Mouse (Mus musculus) granulocyte monocyte progenitor cell, adult 5-6 weeks (primary cell): ENCODE measurements around the gene Pigq. TPM values are rescaled to one million over a fixed set of nuclear protein-coding genes. Genes with fewer than 3 reads are reported as not detected.

Experiments used
- ATAC-seq: replicated peaks from 2 replicates; pipeline ENCODE4 v1.8.0; 2016; ENCODE audit warnings: mild to moderate bottlenecking, moderate TSS enrichment, inconsistent platforms; ENCODE audit not compliant: poor library complexity, severe bottlenecking
- total RNA-seq, 2 experiments: library from RNA; stranded (forward) in 1 of 2; stranded (reverse) in 1 of 2; fragments of 200-712, 200-1000 nt in 1 of 2; fragments of >200 nt in 1 of 2; fragmentation: Nextera tagmentation in 1 of 2; gene quantifications; 2 replicates each; pipeline ENCODE4 v1.2.3; 2014 to 2017

Pigq gene
- total RNA-seq (2014; fragmentation: Nextera tagmentation) (63.5 and 87.9 TPM in 2 replicates), total RNA-seq (2017) (32.4 and 37.1 TPM in 2 replicates)

DNA sequence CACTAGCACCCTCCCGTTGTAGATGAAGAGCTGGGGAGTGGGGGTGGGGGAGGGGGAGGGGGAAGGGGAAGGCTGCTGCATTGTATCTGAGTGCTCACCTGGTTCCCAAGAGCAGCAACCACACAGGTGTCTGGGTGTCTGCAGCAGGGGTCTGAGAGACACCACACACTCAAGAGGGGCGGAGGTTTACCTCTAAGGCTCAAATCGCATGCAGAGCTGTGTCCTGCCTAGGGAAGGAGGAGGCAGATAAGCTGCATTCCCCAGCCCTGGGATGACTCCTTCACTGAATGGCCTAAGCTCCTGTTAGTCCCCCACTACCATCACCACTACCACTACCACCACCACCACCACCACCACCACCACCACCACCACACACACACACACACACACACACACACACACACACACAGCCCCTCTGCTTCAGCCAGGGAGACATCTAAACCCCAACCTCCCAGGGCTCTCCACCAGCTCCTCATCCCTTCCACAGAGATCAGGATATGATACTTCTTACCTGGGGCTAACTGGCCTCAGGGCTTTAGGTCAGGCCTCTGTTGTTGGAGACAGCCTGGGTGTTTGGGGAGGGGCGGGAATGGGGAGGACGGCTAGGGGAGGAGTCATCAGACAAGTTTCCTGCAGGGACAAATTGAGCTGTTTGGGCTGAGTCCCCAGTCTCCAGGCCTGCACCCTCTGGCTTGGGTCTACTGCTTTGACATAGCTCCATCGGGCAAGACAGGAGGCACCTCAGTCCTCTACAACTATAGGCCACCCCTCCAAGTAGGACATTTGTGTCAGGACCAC is at the start of gene Pigq, which contains the start of gene Nhlrc4:
Gene Pigq, minus strand, starts transcription at position 571 of the 798 bp plus-strand sequence.
Gene Nhlrc4, minus strand, starts transcription at position 596 of the 798 bp plus-strand sequence.
- no peak for ATAC-seq

DNA sequence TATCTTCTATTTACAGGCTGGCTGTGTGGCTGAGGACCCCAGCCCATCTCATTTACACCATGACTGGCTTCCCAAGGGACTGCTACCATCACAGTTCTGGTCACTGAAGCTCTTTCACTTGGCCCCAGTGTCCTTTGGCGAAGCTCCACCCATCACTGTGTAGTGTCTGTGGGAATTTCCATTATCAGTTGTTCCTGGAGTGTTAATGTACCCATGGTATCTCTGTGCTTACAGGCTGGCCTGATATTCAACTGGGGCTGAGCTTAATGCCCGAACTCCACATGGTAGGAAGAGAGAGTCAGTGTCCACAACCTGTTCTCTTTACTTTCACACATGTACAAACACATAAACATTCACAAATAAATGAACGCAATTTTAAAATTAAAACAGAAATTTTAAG is 48.8 kb upstream of the Pigq start:
- ATAC-seq = no peak

DNA sequence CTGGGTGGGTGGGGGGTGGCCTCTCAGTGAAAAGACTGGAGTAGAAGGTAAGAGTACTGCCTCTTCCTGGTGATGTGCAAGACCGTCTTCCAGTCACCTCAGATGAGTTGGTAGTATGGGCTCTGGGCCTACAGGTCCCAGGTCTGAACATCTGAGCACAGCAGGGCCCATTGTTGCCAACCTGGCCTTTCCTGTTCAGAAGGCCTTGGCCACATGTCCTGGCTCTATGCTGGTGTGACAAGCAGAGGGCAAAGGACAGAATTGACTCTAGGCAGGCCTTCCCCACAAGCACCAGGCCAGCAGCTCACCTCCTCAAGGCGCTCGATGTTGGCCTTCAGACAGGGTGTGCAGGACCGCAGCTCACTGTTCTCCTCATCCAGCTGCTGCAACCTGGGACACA is 47.5 kb upstream of the Pigq start:
- ATAC-seq = no peak

DNA sequence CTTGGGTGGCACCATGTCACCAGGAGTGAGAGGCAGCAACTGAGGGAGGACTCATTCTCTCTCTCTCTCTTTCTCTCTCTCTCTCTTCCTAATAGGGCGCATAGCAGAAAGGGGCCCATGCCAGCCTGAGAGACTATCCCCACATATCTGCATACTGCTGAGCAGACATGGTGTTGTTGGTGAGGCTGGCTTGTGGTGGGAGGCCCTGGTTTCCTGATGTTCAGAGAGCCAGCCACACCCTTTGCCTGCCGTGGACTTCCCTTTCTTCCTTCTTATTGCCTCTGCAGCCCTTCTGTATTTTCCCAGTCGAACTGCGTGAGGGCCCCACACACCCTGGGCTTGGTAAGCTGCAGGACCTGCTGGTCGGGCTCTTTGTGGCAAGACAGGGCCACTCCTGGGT is 45.6 kb upstream of the Pigq start:
- peak; percentile 31 for ATAC-seq

DNA sequence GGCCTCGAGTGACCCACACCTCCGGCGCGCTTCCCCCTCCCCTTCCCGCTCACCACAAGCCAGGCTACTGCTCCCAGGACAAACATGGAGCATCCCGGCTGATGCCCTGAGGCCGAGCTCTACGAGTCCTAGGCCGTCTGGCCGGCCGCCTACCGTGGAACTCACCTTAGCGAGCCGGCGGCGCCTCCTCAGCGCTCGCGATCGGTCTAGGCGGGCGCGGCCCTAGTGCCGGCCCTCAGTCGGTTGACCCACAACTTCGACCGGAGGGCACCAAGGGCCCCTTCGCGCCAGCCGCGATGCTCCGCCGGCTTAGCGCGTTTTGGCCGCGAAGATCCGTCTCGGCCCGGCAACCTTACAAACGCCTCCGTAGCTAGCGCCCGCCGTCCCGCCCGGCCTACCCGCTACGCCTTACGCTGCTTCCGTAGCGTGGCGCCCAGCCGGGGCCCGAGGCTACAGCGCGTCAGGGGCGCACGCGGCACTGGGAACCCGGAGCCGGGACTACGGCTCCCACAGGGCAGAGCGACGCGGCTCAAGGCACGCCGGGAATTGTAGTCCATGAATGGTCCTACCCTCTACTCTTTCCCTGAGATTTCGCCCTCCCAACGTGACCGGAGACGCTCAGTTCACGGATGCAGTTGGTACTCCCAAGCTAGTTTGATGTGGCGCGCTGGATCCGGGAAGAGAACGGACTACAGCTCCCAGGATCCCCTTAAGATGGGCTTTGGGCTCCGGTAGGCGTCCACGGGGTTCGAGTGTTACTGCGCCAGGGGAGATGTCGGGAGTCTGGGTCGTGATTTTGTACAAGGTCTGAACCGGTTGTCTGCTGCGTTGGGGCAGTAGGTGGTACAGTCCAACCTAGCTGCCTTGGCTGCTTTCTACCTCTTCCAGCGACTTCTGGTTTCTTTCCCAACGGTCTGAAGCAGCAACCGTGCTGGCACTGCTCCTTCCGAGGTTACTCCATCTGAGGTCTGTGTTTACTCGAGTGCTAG is 40.9 kb upstream of the Pigq start, which contains the start of gene Capn15:
Gene Capn15, minus strand, starts transcription at position 491 of the 989 bp plus-strand sequence.
- peak; percentile 92 for ATAC-seq

DNA sequence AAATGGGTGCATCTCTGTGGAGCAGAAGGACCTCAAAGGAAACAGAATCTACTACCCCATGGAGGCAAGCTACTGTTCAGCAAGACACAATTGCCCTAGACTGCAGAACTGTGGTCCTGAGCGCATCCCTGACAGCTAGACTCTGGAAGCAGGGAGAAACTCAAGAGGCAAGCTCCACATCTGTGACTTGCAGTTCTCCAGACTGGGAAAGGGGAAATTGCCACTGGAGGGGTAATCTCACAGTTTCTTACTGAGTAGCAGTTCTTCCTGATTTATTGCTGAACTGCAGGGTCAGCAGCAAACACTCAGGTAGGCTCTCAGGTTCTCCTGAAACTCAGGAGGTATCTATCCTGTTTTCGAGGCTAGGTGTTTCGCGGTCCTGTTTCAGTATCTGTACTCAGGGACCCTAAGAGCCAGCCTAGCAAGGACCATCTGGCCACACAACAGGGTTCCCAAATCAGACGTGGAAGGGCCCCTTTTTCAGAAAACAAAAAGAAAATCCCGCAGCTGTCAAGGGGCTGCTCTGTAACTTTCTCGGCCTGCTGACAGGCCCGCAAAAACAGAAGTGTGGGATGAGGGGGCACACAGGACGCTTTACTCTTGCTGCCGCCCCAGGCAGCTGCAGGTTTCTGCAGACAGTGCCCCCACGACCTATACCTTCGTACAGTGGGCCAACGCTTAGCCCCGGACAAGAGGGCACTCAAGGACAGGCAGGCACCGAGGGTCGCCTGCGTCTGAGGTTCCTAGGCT is 40.0 kb upstream of the Pigq start:
- 0 out of 2 replicates have a peak, but pooled peaks have one; percentile 17 for ATAC-seq

DNA sequence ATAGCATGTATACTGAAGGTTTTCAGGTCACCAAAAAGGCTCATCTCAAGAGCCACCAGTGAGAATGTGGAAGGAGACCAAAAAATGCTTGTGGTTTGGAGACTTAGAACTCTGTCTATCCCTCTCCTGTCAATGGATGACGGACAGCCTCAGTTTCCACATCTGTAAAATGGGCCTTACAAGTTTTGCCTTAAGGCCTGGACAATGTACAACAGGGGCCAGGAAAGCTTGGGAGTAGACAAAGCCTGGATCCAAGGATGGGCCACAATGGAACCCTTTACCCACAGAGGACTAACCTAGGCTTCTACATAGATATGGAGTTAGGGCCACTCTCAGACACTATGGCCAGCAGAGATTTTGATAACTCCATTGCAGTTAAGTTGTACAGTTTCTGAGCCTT is 39.3 kb upstream of the Pigq start:
- no peak for ATAC-seq

DNA sequence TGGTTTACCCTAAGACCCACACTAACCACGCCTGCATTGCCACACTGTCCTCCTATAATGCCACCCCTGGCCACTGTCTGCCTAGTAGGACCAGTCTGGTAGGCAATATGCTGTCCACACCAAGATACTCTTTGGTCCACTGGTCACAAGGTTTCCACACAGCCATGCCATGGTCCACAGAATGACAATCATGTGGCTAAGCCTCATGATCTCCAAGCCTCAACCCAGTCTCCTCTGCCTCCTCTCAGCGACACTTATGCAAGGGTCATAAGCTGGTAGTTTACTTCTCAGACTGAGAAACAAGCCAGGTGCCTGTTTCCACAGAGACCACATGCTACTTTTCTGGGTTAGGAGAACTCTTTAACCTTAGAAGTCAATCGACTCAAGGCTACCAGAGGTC is 38.2 kb upstream of the Pigq start:
- ATAC-seq = no peak

DNA sequence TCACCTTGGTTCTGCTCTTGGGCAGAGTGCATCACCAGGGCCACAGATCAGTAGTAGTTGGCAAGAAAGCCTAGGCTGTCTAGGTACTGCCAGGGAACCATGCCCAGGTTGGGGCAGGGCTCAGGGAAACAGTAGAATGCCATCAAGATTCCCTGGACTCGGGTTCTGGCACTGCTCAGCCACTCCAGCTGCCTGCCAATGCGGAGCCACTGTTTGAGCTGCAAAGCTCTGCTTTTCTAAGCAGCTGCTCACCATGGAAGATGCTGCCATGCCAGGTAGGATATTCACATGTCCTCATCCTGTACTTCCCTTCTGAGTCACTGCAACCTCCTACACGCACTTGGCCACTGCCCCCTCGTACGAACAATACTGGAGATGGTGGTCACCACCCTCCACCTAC is 36.1 kb upstream of the Pigq start:
- ATAC-seq = no peak

DNA sequence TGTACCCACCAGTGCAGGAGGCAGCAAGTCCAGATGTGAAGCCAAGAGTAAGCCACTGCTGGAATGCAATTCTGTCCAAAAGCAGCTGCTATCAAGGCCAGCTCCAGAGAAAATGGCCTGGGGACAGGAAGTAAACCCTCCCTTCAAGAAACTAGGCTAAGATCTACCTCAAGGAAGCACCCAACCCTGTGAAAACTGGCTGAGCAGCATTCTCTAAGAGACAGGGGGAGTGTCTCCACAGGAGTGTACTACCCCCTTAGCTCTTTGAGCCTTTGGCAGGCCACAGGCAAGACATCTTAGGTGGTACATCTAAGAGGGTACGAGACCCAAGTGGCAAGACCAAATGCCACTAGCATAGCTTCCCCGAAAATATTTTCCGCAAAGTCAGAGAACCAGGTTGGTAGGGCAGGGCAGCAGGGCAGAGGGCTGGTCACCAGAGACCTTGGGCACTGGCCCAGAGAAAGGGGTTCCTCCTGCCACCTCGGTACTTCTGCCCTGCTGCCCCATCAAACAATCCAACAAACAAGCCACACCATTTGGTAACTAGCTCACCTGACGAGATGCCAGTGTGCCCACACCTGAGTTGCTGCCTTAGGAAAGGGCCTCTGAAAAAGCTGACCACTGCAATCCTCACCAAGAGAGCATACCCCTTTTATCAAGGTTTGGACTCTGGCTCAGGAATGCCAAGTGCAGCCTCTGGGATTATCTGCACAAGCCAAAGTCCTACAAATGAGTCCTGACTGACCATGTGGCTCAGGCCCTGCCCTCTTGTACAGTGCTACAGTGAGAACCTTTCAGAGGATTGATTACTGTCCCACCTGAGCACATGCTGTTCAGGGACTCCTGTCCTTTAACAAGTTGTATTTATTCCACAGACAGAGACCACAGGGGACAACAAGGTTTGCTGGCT is 35.3 kb upstream of the Pigq start:
- ATAC-seq = no peak

DNA sequence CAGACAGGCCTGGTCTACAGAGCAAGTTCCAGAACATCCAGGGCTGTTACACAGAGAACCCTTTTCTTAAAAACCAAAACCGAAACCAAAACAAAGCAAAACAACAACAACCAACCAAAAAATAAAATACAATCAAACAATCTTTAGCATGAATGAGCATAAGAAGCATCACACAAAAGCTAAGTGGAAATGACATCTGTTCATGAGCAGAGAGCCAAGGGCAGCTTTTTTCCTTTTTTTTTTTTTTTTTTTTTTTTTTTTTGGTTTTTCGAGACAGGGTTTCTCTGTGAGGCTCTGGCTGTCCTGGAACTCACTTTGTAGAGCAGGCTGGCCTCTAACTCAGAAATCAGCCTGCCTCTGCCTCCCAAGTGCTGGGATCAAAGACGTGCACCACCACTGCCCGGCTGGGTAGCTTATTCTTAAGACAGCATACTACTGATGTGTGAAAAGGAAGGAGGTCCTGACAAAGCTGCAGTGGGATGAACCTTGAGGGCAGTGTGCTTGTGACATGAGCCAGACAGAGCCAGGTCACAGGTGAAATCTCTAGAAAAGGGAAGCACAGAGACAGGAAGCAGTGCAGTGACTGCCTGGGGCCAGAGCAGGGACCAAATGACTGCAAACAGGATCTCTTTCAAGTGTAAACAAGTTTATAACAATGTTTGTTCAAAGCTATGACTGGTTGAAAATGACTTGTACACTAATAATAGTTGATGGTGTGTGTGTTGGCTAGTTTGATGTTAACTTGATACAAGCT is 26.4 kb upstream of the Pigq start:
- ATAC-seq = no peak

DNA sequence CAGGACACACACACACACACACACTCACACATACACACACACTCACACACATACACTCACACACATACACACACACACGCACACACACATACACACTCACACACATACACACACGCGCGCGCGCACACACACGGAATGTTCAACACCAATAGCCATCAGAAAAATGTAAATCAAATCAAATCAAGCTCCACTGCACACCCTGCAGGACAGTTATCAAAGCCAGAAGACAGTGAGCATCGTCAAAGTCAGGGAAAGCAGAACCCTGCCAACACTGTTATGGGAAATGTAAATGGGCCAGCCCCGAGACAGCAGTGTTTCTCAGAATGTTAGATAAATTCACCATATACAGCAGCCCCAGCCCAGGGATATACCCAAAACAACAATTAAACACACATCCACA is 25.7 kb upstream of the Pigq start:
- no peak for ATAC-seq

DNA sequence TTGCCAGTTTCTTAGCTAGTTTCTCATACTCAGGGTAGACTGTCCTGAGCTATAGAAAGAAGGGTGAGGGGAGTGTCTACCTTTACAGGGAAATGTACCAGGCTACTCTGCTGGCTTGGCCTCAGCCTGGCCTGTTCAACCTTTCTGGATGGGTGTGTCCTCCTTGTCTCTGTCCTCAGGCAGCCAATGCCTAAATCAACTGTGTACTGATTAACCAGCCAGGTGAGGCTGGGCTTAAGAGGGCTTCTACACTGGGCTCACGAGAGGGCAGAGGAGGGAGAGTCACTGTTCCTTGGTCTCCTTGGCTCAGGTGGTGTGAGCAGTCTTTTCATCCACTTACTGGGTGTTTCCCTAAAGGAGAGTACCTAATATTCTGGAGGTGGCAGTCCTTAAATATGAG is 23.4 kb upstream of the Pigq start:
- ATAC-seq = no peak

DNA sequence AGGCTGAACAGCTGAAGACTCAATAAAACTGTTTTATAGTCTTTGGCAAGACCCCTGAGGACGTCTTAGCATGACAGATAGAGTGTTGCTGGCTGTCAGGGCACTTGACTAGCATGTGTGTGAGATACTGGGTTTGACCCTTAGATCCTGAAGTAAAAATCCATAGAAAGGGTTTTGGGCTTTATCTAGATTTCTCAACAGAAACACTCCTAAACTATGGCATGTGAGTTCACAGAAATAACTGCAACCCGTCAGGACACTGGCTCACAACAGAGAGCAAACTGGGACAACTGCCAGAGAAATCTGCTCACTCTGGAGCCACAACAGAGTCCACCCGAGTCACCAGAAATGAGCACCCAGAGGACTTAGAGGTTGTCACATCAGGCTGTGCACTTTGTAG is 22.9 kb upstream of the Pigq start:
- ATAC-seq = no peak

DNA sequence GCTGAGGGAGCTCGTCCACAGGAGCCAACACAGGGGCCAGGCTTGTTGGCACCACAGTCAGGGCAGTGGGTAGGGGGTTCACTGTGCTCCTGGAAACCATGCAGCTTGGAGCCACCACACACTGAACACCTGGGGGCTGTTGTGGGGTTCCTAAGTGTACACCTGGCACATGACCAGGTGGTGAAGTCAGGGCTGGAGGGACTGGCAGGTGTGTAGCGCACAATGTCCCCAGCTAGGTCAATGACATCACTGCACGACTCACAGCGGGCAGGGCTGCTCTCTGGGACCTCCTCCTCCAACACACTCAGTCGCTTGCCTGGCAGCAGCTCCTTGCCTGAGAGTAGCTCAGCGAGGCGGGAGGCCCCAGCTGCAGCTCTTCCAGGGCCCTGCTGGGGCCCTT is 19.5 kb upstream of the Pigq start:
- ATAC-seq = no peak

DNA sequence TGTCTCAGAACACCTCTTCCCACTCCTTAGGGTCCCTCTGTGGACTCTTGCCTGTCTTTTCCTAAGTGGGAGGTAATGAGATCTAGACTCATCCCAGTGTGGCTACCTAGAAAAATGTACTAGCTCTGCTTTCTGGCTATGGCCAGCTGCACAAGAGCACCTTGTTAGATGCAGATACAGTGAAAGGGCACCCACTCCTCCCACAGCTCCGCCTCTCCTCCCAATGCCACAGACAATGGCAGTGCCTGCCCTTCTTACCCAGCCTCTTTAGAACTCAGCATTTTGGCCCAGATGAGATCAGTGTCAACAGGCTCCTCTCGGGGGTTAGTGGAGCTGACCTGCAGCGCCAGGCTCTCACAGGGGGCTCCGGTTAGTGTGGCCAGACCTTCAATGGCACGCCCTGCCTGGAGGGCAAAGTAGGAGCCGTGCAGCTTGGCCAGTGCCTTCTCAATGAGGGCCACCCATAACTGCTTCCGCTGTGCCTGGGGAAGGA is 17.7 kb upstream of the Pigq start:
- no peak for ATAC-seq

DNA sequence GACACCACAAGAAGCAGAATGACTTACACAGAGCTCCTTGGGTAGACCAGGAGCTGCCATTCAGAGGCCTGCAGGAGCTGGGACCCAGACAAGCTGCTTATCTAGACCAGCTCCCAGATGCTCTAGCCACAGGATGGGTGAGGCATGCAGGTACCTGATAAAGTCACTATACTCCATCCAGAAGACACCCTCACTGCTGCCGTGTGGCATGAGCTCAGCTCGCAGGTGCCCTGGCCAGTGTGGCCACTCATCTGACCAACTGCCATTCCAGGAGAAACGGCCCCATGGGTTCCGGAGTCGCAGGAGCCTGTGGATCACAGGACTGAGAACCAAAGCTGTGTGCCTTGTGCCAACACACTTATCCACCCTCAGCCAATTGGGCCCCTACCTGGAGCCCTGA is 16.8 kb upstream of the Pigq start:
- no peak for ATAC-seq
